Mouse (Mus musculus) embryonic facial prominence, embryonic 14.5 days (tissue): Measurements from ENCODE around the gene Mcfd2. TPM values are rescaled to one million over a fixed set of nuclear protein-coding genes. Genes with fewer than 3 reads are reported as not detected.
A peak's percentile ranks its signal among the peaks of the same experiment; 100 is the strongest.

ENCODE experiments used
- ATAC-seq: fragments of 200-750 bp; cut with Nextera tagmentation; 2 replicates; pipeline ENCODE4 v1.8.0; 2017; ENCODE audit warnings: low read depth, moderate number of reproducible peaks, moderate TSS enrichment
- DNase-seq: peaks from one replicate; pipeline ENCODE4 v3.0.0-alpha.2; 2015; ENCODE audit warnings: low spot score
- H3K27ac ChIP-seq: fragments of 300-500 bp; sonication (generic); replicated peaks from 2 replicates; pipeline ENCODE4 v1.5.1; 2014; ENCODE audit warnings: low read depth, mild to moderate bottlenecking, low read length, moderate library complexity
- H3K27me3 ChIP-seq: fragments of 300-500 bp; sonication (generic); replicated peaks from 2 replicates; pipeline ENCODE4 v1.6.1; 2014; ENCODE audit warnings: low read length; ENCODE audit not compliant: control insufficient read depth, insufficient read depth
- H3K36me3 ChIP-seq: fragments of 300-500 bp; sonication (generic); 2 replicates; pipeline ENCODE4 v1.6.1; 2014; ENCODE audit warnings: low read length, mixed read lengths; ENCODE audit not compliant: control insufficient read depth, insufficient read depth
- H3K4me1 ChIP-seq: fragments of 300-500 bp; sonication (generic); 2 replicates; pipeline ENCODE4 v1.6.1; 2014; ENCODE audit warnings: antibody characterized with exemption, low read length; ENCODE audit not compliant: control insufficient read depth, insufficient read depth
- H3K4me2 ChIP-seq: fragments of 300-500 bp; sonication (generic); 2 replicates; pipeline ENCODE4 v1.6.1; 2014; ENCODE audit warnings: low read depth, mild to moderate bottlenecking, low read length, moderate library complexity, mixed read lengths
- H3K4me3 ChIP-seq: fragments of 300-500 bp; sonication (generic); 2 replicates; pipeline ENCODE4 v1.5.1; 2014; ENCODE audit warnings: low read depth, mild to moderate bottlenecking, low read length
- H3K9ac ChIP-seq: fragments of 300-500 bp; sonication (generic); 2 replicates; pipeline ENCODE4 v1.6.1; 2014; ENCODE audit warnings: low read depth, mild to moderate bottlenecking, low read length, moderate library complexity, mixed read lengths
- H3K9me3 ChIP-seq: fragments of 300-500 bp; sonication (generic); 2 replicates; pipeline ENCODE4 v1.6.1; 2016; ENCODE audit warnings: low read length; ENCODE audit not compliant: control insufficient read depth
- WGBS: fragments of 180-500 bp; shearing (Covaris S2); extraction: QIAGEN DNeasy Blood & Tissue Kit; methylation state at CpG from one replicate; pipeline ENCODE4 v1.1.7; 2014; 5-methylcytosine and 5-hydroxymethylcytosine counted together
- polyA plus RNA-seq: library from polyadenylated mRNA; unstranded; fragments of >200 nt; fragmentation: Nextera tagmentation; extraction: Ambion mirVana; gene quantifications from 2 replicates; pipeline ENCODE4 v1.2.1, GENCODE M21; 2014

The Mcfd2 gene
- polyA plus RNA-seq, 1 experiment from 2014 or later: 113 TPM

DNA sequence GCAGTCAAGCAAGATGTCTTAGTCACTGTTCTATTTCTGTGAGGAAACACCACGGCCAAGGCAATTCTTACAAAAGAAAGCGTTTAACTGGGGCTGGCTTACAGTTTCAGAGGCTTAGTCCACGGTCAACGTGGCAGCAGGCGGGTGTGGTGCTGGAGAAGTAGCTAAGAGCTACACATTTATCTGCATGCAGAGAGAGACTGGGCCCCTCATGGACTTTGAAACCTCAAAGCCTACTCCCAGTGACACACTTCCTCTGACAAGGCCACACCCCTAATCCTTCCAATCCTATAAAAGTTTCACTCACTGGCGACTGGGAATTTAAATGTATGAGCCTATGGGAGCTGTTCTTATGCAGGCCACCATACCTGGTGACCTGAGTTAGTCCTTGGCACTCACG, 30.0 kb upstream of the Mcfd2 start:
- peaks cover 10% of the 10 kb centered on the region; the same call in 1 of the 2 replicates for H3K4me1 ChIP-seq
- ATAC-seq (no peak), DNase-seq (no peak)
- H3K4me2 ChIP-seq: no peak overlapping the region
- no peak overlapping the region for H3K9ac ChIP-seq
- no peaks in the 10 kb centered on the region for H3K27me3 ChIP-seq
- H3K4me3 ChIP-seq: no peak overlapping the region
- no peaks in the 10 kb centered on the region for H3K9me3 ChIP-seq
- no peak overlapping the region for H3K27ac ChIP-seq
- no peaks in the 10 kb centered on the region for H3K36me3 ChIP-seq
- 70% methylated on average over 7 of the region's 7 CpGs for WGBS

GRCm38 (mm10) chr17:87293125-87293524, 27.4 kb upstream of the Mcfd2 start:
- WGBS: 85% methylated on average over 5 of the region's 5 CpGs
- H3K9ac ChIP-seq: no peak overlapping the region
- no peak overlapping the region for H3K27ac ChIP-seq
- ATAC-seq: no peak
- 0 out of 2 replicates have a peak, but pooled peaks cover 3% of the 10 kb centered on the region for H3K4me1 ChIP-seq
- no peak for DNase-seq
- no peaks in the 10 kb centered on the region for H3K9me3 ChIP-seq
- H3K27me3 ChIP-seq: no peaks in the 10 kb centered on the region; the same call in 1 of the 2 replicates
- no peak overlapping the region for H3K4me2 ChIP-seq
- no peaks in the 10 kb centered on the region for H3K36me3 ChIP-seq
- no peak overlapping the region for H3K4me3 ChIP-seq

DNA sequence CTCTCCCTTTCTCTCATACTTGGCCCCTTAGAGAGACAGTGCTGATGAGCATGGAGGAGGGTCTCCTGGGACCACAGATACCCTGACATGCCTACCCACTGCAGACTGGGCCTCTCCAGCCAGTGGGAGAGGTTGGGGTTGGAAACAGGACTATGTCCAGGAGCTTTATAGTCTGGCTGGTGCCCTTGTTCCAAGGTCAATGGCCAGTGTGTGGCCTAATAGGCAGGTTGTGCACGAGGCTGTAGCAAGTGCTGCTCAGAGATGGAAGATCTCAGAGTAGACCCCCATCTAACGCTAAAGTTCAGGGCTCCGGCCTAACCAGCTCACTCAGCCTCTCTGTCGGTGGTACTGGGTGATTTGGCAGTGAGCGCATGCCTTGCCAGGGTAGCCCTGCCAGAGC, 26.0 kb upstream of the Mcfd2 start:
- no peak for DNase-seq
- 87% methylated on average over 5 of the region's 5 CpGs for WGBS

GRCm38 (mm10) chr17:87291037-87291436, 25.3 kb upstream of the Mcfd2 start:
- Histone ChIP-seq H3K9ac (no peak overlapping the region), H3K4me2 (no peak overlapping the region), H3K4me3 (no peak overlapping the region), H3K4me1 (0 out of 2 replicates have a peak, but pooled peaks cover 6% of the 10 kb centered on the region), H3K36me3 (no peaks in the 10 kb centered on the region), H3K9me3 (no peaks in the 10 kb centered on the region), H3K27ac (no peak overlapping the region), H3K27me3 (no peaks in the 10 kb centered on the region; the same call in 1 of the 2 replicates)
- ATAC-seq (no peak), DNase-seq (no peak)
- 94% methylated on average over 7 of the region's 7 CpGs for WGBS

More for the DNA sequence above, 26.0 kb upstream of the Mcfd2 start:
- no peak overlapping the region for H3K9ac ChIP-seq
- H3K4me2 ChIP-seq: no peak overlapping the region
- no peaks in the 10 kb centered on the region for H3K9me3 ChIP-seq
- no peak overlapping the region for H3K4me3 ChIP-seq
- H3K36me3 ChIP-seq: no peaks in the 10 kb centered on the region
- no peaks in the 10 kb centered on the region; the same call in 1 of the 2 replicates for H3K27me3 ChIP-seq
- H3K27ac ChIP-seq: no peak overlapping the region
- 0 out of 2 replicates have a peak, but pooled peaks cover 6% of the 10 kb centered on the region for H3K4me1 ChIP-seq
- ATAC-seq: no peak

- ATAC-seq (no peak), DNase-seq (no peak)
- H3K4me2 ChIP-seq: no peak overlapping the region
- H3K9me3 ChIP-seq: no peaks in the 10 kb centered on the region
- H3K27ac ChIP-seq: no peak overlapping the region
- WGBS: 75% methylated on average over 5 of the region's 5 CpGs
- H3K36me3 ChIP-seq: no peaks in the 10 kb centered on the region
- H3K9ac ChIP-seq: no peak overlapping the region
- H3K27me3 ChIP-seq: peaks cover 4% of the 10 kb centered on the region
- H3K4me1 ChIP-seq: 0 out of 2 replicates have a peak, but pooled peaks cover 6% of the 10 kb centered on the region
- no peak overlapping the region for H3K4me3 ChIP-seq
Measured at GRCm38 (mm10) chr17:87289367-87289766, 23.6 kb upstream of the Mcfd2 start.

DNA sequence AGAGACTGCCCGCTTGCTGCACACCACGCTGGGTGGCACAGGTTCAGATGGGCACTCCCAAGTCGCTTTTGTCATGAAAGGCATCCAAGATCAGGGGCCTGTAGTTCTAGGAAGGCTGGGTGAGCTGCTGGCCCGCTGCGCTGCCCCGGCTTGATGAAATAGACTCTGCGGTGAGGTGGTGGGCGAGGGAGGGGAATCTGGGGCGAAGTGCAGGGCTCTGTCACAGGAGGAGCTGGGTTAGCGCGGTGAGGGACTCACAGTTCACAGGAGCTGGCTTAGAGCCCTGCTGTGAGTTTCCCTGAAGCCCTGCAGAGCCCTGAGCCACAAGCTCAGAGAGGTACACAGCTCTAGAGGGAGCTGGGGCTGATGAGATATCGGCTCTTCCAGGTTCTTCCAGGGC, 22.4 kb upstream of the Mcfd2 start:
- H3K27me3 ChIP-seq: peaks cover 12% of the 10 kb centered on the region
- no peaks in the 10 kb centered on the region for H3K36me3 ChIP-seq
- H3K4me2 ChIP-seq: no peak overlapping the region
- H3K4me3 ChIP-seq: no peak overlapping the region
- no peak overlapping the region for H3K27ac ChIP-seq
- DNase-seq (no peak), ATAC-seq (no peak)
- 0 out of 2 replicates have a peak, but pooled peaks cover 6% of the 10 kb centered on the region for H3K4me1 ChIP-seq
- H3K9me3 ChIP-seq: no peaks in the 10 kb centered on the region
- H3K9ac ChIP-seq: peak overlapping the region; percentile 28; the same call in 1 of the 2 replicates
- WGBS: 32% methylated on average over 12 of the region's 12 CpGs

DNA sequence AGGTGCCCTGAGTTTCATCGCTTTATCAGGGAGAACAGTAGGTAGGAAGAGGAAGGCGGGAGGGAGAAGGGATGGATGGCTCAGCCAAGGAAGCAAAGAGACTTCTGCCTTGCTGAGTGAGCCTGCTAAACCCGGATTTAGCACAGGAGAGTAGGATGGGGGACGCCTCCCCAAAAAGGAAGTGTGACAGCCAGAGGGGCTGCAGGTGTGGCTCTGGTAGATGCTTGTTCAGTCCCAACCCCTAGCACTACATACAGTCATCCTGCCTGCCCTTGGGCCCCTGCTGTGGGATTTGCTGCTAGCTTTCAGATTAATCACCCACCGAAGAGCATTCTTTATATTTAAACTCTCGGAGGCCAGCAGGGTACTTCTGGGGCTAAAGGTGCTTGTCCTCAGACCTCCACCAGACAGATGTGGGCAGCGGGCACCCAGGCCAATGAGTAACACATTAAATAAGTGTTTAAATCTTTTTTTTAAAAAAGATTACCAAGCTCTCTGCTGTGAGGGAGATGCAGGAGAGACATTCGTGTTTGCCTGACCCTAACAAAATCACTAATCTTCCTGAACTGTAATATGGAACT, 21.6 kb upstream of the Mcfd2 start:
- DNase-seq: no peak
- peaks cover 12% of the 10 kb centered on the region for H3K27me3 ChIP-seq
- 60% methylated on average over 8 of the region's 8 CpGs for WGBS
- 0 out of 2 replicates have a peak, but pooled peaks cover 6% of the 10 kb centered on the region for H3K4me1 ChIP-seq
- H3K4me2 ChIP-seq: no peak overlapping the region
- H3K9me3 ChIP-seq: no peaks in the 10 kb centered on the region
- no peaks in the 10 kb centered on the region for H3K36me3 ChIP-seq
- no peak overlapping the region for H3K27ac ChIP-seq
- ATAC-seq: no peak
- H3K4me3 ChIP-seq: no peak overlapping the region
- H3K9ac ChIP-seq: no peak overlapping the region

GRCm38 (mm10) chr17:87286481-87287143, 20.9 kb upstream of the Mcfd2 start:
- ATAC-seq (no peak), DNase-seq (no peak)
- H3K36me3 ChIP-seq: no peaks in the 10 kb centered on the region
- no peak overlapping the region for H3K27ac ChIP-seq
- 0 out of 2 replicates have a peak, but pooled peaks cover 6% of the 10 kb centered on the region for H3K4me1 ChIP-seq
- no peak overlapping the region for H3K4me3 ChIP-seq
- H3K27me3 ChIP-seq: peaks cover 12% of the 10 kb centered on the region
- WGBS: 51% methylated on average over 8 of the region's 8 CpGs
- no peak overlapping the region for H3K4me2 ChIP-seq
- H3K9ac ChIP-seq: no peak overlapping the region
- no peaks in the 10 kb centered on the region for H3K9me3 ChIP-seq
